Mouse (Mus musculus) spleen, adult 2 months (tissue): Measurements from ENCODE around the gene Ep300. TPM values are rescaled to one million over a fixed set of nuclear protein-coding genes. Genes with fewer than 3 reads are reported as not detected.

ENCODE experiments used
- DNase-seq, 2 experiments: peaks; one replicate each; pipeline versions ENCODE4 v3.0.0 to v3.0.0-alpha.2; 2012 to 2021; ENCODE audit warnings: low spot score in 2 of 2, low read depth in 1 of 2
- H3K27ac ChIP-seq: fragments of 200-500 bp; 2 replicates; pipeline ENCODE4 v1.5.1; 2012; ENCODE audit warnings: low read length, inconsistent platforms; ENCODE audit not compliant: insufficient read depth
- H3K27me3 ChIP-seq: fragments of 200-500 bp; 2 replicates; pipeline ENCODE4 v1.6.1; 2012; ENCODE audit warnings: mild to moderate bottlenecking, moderate library complexity, low read length, inconsistent platforms; ENCODE audit not compliant: control insufficient read depth, insufficient read depth
- H3K36me3 ChIP-seq: fragments of 200-500 bp; 2 replicates; pipeline ENCODE4 v1.6.1; 2012; ENCODE audit warnings: mild to moderate bottlenecking, low read length, inconsistent platforms; ENCODE audit not compliant: control insufficient read depth, insufficient read depth
- H3K4me1 ChIP-seq: fragments of 200-500 bp; 2 replicates; pipeline ENCODE4 v1.6.1; 2011; ENCODE audit warnings: inconsistent platforms; ENCODE audit not compliant: control insufficient read depth, insufficient read depth, insufficient read length
- H3K4me3 ChIP-seq: fragments of 200-500 bp; 2 replicates; pipeline ENCODE4 v1.5.1; 2011; ENCODE audit warnings: mild to moderate bottlenecking, inconsistent platforms; ENCODE audit not compliant: insufficient read depth, insufficient read length; ENCODE audit errors: extremely low read depth
- CTCF ChIP-seq: fragments of 200-500 bp; IDR thresholded peaks from 2 replicates; pipeline ENCODE4 v1.5.1; 2011; ENCODE audit warnings: mild to moderate bottlenecking, inconsistent platforms; ENCODE audit not compliant: insufficient read depth, insufficient read length, insufficient replicate concordance; ENCODE audit errors: extremely low read depth
- POLR2A ChIP-seq: fragments of 200-500 bp; IDR thresholded peaks from 2 replicates; pipeline ENCODE4 v1.6.1; 2011; ENCODE audit warnings: low read depth, low read length, inconsistent platforms
- WGBS: fragments of 180-500 bp; shearing (Covaris S2); methylation state at CpG from one replicate; pipeline ENCODE4 v1.1.7; 2018; 5-methylcytosine and 5-hydroxymethylcytosine counted together
- polyA plus RNA-seq: library from polyadenylated mRNA; depleted of rRNA; stranded (reverse); fragments of >200 nt; gene quantifications from 2 replicates; pipeline ENCODE4 v1.2.3, GENCODE M21; 2012

Ep300 gene
- polyA plus RNA-seq, 1 experiment, result 39.3 TPM

- no peak for DNase-seq
- TF ChIP-seq CTCF (no peak), POLR2A (no peak)
- H3K4me1 ChIP-seq, result peaks cover 13% of the 10 kb centered on the region; the same call in 1 of the 2 replicates
- H3K4me3 ChIP-seq, result peak overlapping the region; percentile 57; the same call in 1 of the 2 replicates
- no peaks in the 10 kb centered on the region for H3K36me3 ChIP-seq
- WGBS, result 9% methylated on average over 41 of the region's 41 CpGs
- H3K27me3 ChIP-seq, result peaks cover 14% of the 10 kb centered on the region
- H3K27ac ChIP-seq, result no peak overlapping the region
These were observed 108.3 kb downstream of the Ep300 start for GRCm38 (mm10) chr15:81693366-81693966.

DNA sequence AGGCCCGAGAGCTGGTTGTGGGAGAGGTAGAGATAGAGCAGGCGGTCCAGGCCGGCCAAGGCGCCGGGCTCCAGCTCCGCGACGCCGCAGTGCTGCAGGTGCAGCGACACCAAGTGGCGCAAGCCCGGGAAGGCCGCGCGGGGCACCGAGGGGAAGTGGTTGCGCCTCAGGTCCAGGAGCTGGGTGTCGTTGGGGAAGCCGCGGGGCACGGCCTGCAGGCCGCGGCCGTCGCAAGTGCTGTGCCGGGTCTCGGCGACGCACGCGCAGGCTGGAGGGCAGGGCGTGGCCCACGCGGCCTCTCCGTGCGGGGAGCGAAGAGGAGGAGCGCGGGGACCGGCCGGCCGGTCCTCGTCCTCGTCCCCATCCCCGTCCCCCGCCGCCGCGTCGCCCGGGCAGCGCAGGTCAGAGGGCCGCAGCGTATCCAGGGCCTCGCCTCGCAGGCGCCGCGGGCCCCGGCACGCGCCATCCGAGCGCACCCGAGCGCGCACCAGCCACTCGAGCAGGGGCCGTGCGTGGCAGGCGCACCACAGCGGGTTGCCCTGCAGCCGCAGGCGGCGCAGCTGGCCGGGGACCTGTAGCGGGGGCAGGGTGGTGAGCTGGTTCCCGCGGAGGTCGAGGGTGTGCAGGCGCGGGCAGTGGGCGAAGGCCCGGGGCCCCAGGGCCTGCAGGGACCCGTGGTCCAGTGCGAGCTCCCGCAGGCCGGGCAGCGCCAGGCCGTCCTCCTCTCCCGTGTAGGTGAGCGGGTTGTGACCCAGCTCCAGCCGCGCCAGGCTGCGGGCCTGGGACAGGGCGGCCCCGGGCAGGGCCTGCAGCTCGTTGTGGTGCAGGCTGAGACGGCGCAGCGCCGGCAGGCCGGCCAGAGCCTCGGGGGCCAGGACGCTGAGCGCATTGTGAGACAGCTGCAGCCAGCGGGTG, 109.1 kb downstream of the Ep300 start:
- 4% methylated on average over 87 of the region's 107 CpGs for WGBS
- peak overlapping the region; percentile 57; the same call in 1 of the 2 replicates for H3K4me3 ChIP-seq
- H3K27ac ChIP-seq, result no peak overlapping the region
- TF ChIP-seq CTCF (peak; percentile 79), POLR2A (no peak)
- DNase-seq, result peak; percentile 45 to 86
- H3K36me3 ChIP-seq, result no peaks in the 10 kb centered on the region
- peaks cover 13% of the 10 kb centered on the region; the same call in 1 of the 2 replicates for H3K4me1 ChIP-seq
- H3K27me3 ChIP-seq, result peaks cover 14% of the 10 kb centered on the region

DNA sequence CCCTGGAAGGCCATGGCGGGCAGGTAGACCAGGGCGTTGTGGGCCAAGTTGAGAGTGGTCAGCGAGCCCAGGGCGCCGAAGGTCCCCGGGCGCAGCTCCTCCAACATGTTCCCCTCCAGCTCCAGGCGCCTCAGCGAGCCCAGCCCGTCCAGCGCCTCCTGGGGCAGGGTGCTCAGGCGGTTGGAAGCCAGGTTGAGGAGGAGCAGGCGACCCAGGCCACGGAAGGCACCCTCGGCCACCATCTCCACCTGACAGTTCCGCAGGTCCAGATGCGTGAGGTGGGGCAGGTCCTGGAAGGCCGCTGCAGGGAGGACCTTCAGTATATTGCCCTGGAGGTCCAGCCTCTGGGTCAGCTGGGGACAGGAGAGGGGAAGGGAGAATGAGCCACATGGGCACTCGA, 109.7 kb downstream of the Ep300 start:
- no peak for TF ChIP-seq CTCF
- no peak for TF ChIP-seq POLR2A
- no peak for DNase-seq
- H3K27ac ChIP-seq, result no peak overlapping the region
- H3K27me3 ChIP-seq, result peaks cover 14% of the 10 kb centered on the region
- no peak overlapping the region for H3K4me3 ChIP-seq
- 79% methylated on average over 19 of the region's 19 CpGs for WGBS
- no peaks in the 10 kb centered on the region for H3K36me3 ChIP-seq
- peaks cover 13% of the 10 kb centered on the region; the same call in 1 of the 2 replicates for H3K4me1 ChIP-seq

DNA sequence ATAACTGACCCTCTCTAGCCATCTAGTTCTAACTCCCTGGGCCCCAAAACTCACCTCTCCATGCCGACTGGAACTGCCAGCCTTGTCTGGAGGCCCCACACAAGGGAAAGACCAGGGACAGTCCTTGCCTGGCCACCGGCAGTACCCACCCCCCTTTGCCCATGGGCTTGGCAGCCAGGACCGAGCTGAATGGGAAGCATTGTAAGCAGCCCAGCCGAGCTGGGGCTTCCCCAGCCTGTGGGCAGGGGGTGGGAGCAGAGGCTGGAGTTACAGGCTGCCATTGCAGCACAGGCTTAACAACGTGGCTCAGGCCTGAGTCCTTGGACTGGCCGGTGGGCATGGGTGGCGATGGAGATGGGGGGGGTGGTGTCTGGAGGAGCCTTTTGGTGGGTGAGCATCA, 112.0 kb downstream of the Ep300 start, which contains the start of gene Chadl:
Chadl (minus strand) TSS at position 113 of the 400 bp plus-strand sequence.
- H3K27me3 ChIP-seq, result peaks cover 14% of the 10 kb centered on the region
- DNase-seq, result no peak
- no peak for TF ChIP-seq CTCF
- no peak for TF ChIP-seq POLR2A
- no peak within 1 kb of the TSS for H3K27ac ChIP-seq
- peaks cover 13% of the 10 kb centered on the region; the same call in 1 of the 2 replicates for H3K4me1 ChIP-seq
- WGBS, result 83% methylated on average over 7 of the region's 7 CpGs
- H3K4me3 ChIP-seq, result no peak within 1 kb of the TSS
- H3K36me3 ChIP-seq, result no peaks in the 10 kb centered on the region

DNA sequence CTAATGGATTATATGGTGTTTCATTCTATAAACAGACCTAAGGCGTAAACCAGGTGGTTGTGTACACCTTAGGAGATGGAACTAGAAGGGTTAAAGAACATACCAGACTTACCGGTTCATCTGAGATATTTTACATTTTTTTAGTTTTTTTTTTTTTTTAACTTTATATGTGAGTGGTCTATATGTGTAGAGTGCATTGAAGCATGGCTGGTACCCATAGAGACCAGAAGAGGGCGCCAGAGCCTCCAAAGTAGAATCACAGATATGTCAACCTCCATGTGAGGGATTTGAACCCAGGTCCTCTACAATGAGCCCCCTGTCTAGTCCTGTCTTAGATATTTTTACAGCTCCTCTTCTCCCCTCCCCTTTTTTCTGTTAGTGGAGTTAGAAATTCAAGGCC, 112.7 kb downstream of the Ep300 start:
- peaks cover 14% of the 10 kb centered on the region for H3K27me3 ChIP-seq
- TF ChIP-seq POLR2A (no peak), CTCF (peak; percentile 20; the same call in 1 of the 2 replicates)
- 50% methylated on average over 3 of the region's 3 CpGs for WGBS
- H3K4me3 ChIP-seq, result no peak overlapping the region
- peaks cover 13% of the 10 kb centered on the region; the same call in 1 of the 2 replicates for H3K4me1 ChIP-seq
- H3K36me3 ChIP-seq, result no peaks in the 10 kb centered on the region
- no peak overlapping the region for H3K27ac ChIP-seq
- DNase-seq, result peak; percentile 18 to 25

DNA sequence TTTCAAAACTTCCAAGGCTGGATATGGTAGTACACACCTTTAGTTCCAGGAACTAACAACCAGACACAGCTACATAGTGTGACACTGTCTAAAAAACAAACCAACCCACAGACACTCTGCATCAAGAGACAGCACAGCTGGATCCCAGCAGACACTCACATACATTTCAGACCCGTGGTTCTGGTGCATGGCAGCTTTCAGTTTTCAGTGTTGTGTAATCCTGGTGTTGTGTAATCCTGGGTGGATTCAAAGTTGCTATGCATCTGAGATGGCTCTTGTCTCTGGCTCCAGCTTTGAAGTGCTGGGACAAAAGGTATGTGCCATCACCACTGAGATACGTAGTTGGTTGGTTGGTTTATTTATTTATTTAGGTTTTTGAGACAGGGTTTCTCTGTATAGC, 113.4 kb downstream of the Ep300 start:
- DNase-seq, result no peak
- H3K27ac ChIP-seq, result no peak overlapping the region
- peaks cover 13% of the 10 kb centered on the region for H3K27me3 ChIP-seq
- no peak overlapping the region for H3K4me3 ChIP-seq
- TF ChIP-seq CTCF (no peak), POLR2A (no peak)
- H3K36me3 ChIP-seq, result no peaks in the 10 kb centered on the region
- peaks cover 13% of the 10 kb centered on the region; the same call in 1 of the 2 replicates for H3K4me1 ChIP-seq
- WGBS, result 61% methylated on average over 2 of the region's 2 CpGs
